Mouse (Mus musculus): ENCODE measurements around the gene Rgs4. TPM values are rescaled to one million over a fixed set of nuclear protein-coding genes. Genes with fewer than 3 reads are reported as not detected.

Rgs4 gene
- total RNA-seq, 4 experiments from 2014 or later, result 44.4 to 51.6 (median 48.7) TPM

Other genes with a start within 250 kb of the Rgs4 start
- 1 to 10 TPM in 2 of 4 experiments, under 1 TPM in 2; 0.49 to 3.0 (median 0.94) TPM for gene Nuf2, start 216.2 kb downstream of the Rgs4 start, total RNA-seq (2022)
- gene Rgs5, start 92.1 kb downstream of the Rgs4 start, total RNA-seq (2022), result 10 to 100 TPM; 15.4 to 45.2 (median 29.4) TPM
- gene Ccdc190, start 181.0 kb upstream of the Rgs4 start, total RNA-seq (2022), result 1 to 10 TPM in 1 of 4 experiments, under 1 TPM in 2, not detected in 1; 0.23 to 1.0 (median 0.24) TPM
- 10 to 100 TPM in 3 of 4 experiments, 1 to 10 TPM in 1; 9.0 to 66.5 (median 39.1) TPM for gene Hsd17b7, start 221.6 kb upstream of the Rgs4 start, total RNA-seq (2022)

Data from adrenal gland, adult 8-10 months (tissue).